Mouse (Mus musculus) CH12F3 (cell line): ENCODE results near the gene Igfbp5.

Experiments
- in situ Hi-C: fragments of 300-500 bp; cut with MboI; formaldehyde crosslinking; loops from 2 replicates; pipeline ENCODE4 v1.14.3; 2020; ENCODE audit warnings: low sequenced_read_pairs

Gene Igfbp5

DNA sequence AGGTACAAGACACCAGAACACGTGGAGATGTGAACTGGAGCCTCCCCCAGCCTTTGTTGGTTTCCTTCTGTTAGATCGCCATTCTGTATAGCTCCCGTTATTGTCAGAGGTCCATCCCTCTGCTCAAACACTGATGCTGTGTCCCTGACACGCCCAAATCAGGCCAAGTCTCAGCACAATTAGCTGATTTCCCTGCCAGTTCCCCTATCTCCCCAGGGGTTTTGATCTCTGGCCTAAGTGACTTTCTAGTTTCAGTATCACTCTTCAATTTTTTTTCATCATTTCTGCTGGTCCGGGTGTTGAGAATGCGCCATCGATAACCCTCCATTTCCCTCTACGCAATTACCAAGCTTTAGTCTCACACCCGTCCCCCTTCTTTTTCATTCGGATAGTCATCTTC lies 51.8 kb downstream of the Igfbp5 start:
- in situ Hi-C loops, result no loop called here

DNA sequence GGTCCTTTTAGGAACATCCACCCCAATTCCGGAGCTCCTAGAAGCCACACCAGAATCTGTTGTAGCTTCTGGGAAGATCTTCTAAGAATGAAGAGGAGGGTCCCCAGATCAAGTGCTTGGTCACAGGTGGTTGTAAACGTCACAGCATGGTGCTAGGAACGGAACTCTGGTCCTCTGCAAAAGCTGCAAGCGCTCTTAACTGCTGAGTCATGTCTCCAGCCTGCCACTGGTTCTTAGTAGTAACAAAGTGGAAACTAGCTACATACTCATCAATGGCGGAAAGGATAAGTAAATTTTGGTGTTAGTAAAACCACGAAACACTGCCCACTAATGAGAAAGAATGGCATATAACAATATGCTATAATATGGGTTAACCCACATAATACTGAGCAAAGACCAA lies 54.7 kb downstream of the Igfbp5 start:
- in situ Hi-C loops, result no loop called here

DNA sequence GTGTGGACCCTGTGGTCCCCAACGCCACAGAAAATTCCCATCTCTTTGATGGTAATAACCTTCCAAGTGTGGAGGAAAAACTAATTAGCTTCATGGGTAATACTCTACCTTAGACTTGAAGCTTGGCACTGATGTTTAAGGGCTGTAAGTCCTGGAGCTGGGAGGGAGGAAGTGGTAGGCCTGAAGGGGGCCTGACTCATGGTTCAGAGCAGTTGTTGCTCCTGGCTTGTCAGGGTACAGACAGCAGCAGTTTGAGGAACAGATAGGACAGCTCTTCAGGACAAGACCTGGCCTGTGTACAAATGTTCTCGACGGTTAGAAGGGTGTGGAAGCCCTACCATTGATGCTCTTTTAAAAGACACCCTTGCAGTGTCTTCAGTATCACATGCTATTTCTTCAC lies 59.1 kb downstream of the Igfbp5 start:
- in situ Hi-C loops, result no loop called here

DNA sequence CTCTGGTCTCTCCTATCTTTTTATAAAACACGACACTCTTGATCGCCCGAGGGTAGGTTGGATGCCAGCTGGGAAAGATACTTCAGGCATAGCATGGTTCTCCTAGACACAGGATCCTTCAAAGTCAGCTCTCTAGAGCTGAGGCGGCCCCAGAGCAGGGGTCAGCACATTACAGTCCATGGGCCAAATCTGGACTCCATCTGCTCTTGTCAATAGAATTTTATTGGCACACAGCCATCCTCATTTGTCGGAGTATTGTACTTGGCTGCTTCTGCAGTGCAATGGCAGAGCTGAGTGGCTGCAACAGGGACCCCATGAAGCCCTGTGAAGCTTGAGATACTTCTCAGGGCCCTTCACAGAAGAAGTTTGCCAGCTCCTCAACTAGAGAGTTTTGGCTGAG lies 59.5 kb downstream of the Igfbp5 start:
- in situ Hi-C loops, result no loop called here

DNA sequence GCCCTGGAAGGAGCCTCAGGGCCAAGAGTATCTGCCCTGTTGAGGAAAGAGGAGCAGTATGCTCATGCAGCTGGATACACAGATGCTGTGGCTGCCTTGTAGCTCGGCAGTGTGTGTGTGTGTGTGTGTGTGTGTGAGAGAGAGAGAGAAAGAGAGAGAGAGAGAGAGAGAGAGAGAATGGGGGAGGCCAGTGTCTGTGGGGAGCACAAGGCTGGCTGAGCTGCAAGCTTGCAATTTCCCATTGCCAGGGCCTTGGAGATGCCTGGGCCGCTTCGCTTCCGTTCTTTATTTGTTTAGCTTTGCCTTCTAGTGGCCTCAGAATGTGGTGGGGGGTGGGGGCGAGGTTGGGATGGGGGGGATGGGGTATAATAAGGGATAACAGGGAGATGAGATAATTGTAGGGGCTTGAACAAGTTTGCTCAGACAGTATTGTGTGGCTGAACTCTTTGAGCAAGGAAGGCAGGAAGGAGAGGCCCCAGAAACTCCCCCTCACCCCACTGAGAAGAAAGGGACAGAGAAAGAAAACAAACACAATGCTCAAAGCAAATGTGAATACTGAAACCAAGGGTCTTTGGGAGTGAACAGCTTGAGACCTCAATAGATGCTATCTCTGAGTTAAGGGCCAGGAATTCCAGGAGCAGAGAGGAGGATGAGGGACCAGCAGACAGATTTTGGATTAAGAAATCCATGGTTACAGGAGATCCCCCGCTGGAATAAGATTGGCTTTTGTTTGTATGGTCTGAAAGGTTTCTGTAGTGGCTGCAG lies 60.9 kb downstream of the Igfbp5 start:
- in situ Hi-C loops, result no loop called here

DNA sequence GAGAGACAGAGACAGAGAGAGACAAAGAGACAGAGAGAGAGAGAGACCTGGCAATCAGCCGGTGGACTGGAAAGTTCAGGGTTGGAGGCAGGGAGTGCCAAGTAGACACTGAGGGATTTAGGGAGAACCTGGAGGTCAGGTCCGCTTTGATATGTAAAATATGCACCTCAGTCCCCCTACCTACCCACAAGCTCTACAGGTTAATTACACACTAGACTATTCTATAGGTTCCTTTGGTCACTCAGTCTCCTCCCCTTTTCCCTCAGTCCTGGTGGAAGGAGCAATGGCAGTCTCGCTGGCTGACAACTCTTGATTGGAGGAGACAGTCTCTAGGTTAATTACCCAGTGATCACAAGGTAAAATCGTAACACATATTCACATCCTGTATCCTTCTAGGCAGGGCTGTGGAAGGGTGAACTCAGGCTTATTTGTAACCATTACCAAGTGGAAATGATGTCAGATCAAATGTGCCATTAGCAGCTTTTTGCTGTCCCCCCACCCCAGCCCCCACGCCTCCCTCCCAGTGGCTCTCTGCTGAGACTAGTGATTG lies 61.5 kb downstream of the Igfbp5 start:
- in situ Hi-C loops, result no loop called here

DNA sequence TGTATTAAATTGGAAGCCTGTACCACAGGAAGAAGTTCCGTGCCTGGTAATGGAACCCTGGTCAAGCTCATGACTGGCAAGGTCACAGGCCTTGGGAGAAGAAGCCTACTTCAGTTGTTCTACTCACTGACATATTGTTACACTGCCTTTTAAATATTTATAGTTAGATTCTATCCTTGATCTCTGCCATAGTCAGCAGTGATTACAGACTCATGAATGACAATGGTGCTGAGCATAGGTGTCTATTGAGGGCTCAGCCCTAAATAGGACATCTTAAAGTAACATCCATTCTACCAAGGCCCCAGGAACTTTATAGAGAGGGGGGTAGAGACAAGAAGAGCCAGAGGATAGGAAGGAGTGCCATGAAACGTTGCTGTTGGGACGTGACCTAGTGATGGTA lies 63.6 kb downstream of the Igfbp5 start:
- in situ Hi-C loops, result no loop called here

DNA sequence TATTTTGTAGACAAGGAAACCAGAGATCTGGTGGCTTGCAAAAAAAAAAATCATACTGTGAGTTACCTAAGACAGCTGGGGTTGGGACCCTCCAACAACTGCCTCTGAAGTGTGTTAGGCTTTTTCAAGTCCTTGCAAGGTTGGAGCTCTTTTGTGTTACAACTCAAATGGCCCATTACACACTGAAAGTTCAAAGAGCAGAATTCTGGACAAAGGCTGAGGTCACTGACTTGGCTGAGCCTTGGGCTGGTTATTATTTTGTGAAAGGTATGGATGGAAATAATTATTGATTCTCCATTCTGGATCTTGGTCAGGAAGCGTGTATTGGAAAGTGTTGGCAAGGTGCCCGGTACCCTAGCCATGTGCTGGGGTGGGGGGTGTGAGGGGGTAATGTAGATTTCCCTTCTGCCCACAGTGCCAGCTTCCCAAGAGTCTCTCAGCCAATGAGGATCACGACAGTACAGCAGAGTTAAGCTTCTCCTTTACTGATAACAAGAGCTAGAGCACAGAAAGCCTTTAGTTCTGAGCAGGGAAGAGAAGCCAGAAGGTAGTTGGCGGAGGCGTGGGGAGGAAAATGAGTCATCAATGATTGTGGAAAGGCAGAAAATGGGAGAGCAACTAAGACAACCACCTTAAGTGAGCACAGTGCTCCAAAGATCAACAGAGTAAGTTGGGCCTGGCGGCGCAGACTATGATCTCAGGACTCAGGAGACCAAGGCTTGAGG lies 64.6 kb downstream of the Igfbp5 start:
- in situ Hi-C loops, result no loop called here

DNA sequence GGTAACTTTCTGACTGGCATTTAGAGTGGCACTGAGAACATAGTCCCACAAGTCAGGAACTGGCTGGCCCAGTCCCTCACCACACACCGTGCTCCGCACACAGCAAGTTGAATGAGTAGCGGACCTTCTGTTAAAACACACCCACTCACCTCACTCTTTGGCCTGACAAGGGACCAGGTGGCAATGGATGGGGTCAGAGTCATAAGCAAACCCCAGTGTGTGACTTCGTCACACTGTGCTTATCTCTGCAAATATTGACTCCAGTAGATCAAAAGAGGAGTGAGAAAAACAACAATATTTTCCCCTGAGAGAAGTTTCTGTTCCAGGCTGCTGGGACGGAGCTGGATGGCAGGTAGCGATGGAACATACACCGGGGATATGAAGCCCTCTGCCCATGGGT lies 65.4 kb downstream of the Igfbp5 start:
- in situ Hi-C loops, result no loop called here
